Mouse (Mus musculus): ENCODE results near the gene Cyp2u1. TPM values are rescaled to one million over a fixed set of nuclear protein-coding genes. Genes with fewer than 3 reads are reported as not detected.
"Not testable (repeated sequence)": the region's sequence is repeated elsewhere in the genome, so short reads cannot be mapped to it uniquely, and the experiment has no call there.

Gene Cyp2u1
- polyA plus RNA-seq, 1 experiment from 2014 or later = 1.1 TPM

DNA sequence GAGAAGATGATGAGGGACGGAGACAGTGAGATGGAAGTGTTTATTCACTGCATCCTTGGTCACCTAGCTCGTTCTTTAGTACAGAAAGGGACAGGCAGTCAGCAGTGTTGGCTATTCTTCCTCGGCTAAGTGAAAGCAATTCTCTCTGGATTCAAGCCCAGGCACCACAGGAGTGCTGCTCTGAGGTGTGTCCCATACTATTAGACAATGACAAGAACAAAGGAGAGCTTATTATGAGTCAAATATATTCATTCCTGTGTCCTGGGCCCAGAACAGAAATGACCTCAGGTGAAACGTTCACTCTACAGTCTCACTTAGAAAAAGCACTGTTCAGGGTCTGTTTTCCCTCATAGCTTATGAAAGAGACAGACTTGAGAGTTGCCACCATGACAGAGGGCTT lies 36.3 kb upstream of the Cyp2u1 start:
- DNase-seq (ENCODE audit: low spot score) (no peak), ATAC-seq (ENCODE audit: insufficient number of reproducible peaks, low FRiP score, low TSS enrichment, low read depth) (no peak)
- no peak overlapping the region for H3K4me3 ChIP-seq (ENCODE audit: low read depth, low read length)
- H3K36me3 ChIP-seq (ENCODE audit: control insufficient read depth, insufficient read depth, low read length) = no peaks in the 10 kb centered on the region
- H3K9ac ChIP-seq (ENCODE audit: low read length) = no peak overlapping the region
- WGBS = 87% methylated on average over 4 of the region's 4 CpGs
- H3K4me1 ChIP-seq (ENCODE audit: control insufficient read depth, insufficient read depth, low read length) = peaks cover 23% of the 10 kb centered on the region
- H3K27me3 ChIP-seq (ENCODE audit: control insufficient read depth, insufficient read depth, low read length) = no peaks in the 10 kb centered on the region
- no peak overlapping the region for H3K4me2 ChIP-seq (ENCODE audit: low read depth, severe bottlenecking)
- H3K27ac ChIP-seq (replicated peaks; ENCODE audit: low read depth, low read length) = no peak overlapping the region
- H3K9me3 ChIP-seq (ENCODE audit: control insufficient read depth, low read length) = no peaks in the 10 kb centered on the region

GRCm38 (mm10) chr3:131337749-131338148 lies 34.7 kb upstream of the Cyp2u1 start:
- not testable (repeated sequence) for H3K9me3 ChIP-seq (ENCODE audit: control insufficient read depth, low read length); H3K36me3 ChIP-seq (ENCODE audit: control insufficient read depth, insufficient read depth, low read length); H3K27me3 ChIP-seq (ENCODE audit: control insufficient read depth, insufficient read depth, low read length); H3K9ac ChIP-seq (ENCODE audit: low read length); H3K27ac ChIP-seq (replicated peaks; ENCODE audit: low read depth, low read length); H3K4me2 ChIP-seq (ENCODE audit: low read depth, severe bottlenecking); ATAC-seq (ENCODE audit: insufficient number of reproducible peaks, low FRiP score, low TSS enrichment, low read depth); DNase-seq (ENCODE audit: low spot score); H3K4me3 ChIP-seq (ENCODE audit: low read depth, low read length)
- 100% methylated on average over 4 of the region's 7 CpGs for WGBS
- peaks cover 14% of the 10 kb centered on the region for H3K4me1 ChIP-seq (ENCODE audit: control insufficient read depth, insufficient read depth, low read length)

GRCm38 (mm10) chr3:131336629-131337028 lies 33.6 kb upstream of the Cyp2u1 start:
- Histone ChIP-seq H3K4me2 (ENCODE audit: low read depth, severe bottlenecking) (no peak overlapping the region), H3K27me3 (ENCODE audit: control insufficient read depth, insufficient read depth, low read length) (no peaks in the 10 kb centered on the region), H3K36me3 (ENCODE audit: control insufficient read depth, insufficient read depth, low read length) (no peaks in the 10 kb centered on the region), H3K9me3 (ENCODE audit: control insufficient read depth, low read length) (no peaks in the 10 kb centered on the region), H3K4me3 (ENCODE audit: low read depth, low read length) (no peak overlapping the region), H3K9ac (ENCODE audit: low read length) (no peak overlapping the region), H3K27ac (replicated peaks; ENCODE audit: low read depth, low read length) (no peak overlapping the region), H3K4me1 (ENCODE audit: control insufficient read depth, insufficient read depth, low read length) (peaks cover 14% of the 10 kb centered on the region)
- no peak for ATAC-seq (ENCODE audit: insufficient number of reproducible peaks, low FRiP score, low TSS enrichment, low read depth)
- DNase-seq (ENCODE audit: low spot score) = no peak
- WGBS = 55% methylated on average over 8 of the region's 8 CpGs

DNA sequence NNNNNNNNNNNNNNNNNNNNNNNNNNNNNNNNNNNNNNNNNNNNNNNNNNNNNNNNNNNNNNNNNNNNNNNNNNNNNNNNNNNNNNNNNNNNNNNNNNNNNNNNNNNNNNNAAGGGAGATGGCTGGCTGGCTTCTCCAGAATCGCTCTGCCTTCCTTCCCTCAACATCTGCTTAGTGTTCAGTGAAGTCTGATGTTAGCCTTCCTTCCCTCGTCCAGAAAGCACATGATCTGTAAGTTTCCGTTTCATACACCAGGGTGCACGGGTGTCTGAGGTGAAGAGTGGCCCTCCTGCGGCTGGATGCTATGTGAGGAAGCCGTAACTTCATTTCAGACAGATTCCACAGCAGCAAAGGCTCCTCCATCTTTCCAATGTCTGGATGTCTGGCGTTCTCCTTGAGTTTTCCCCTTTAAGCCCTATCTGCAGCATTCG lies 32.1 kb upstream of the Cyp2u1 start:
- no peak overlapping the region for H3K9ac ChIP-seq (ENCODE audit: low read length)
- ATAC-seq (ENCODE audit: insufficient number of reproducible peaks, low FRiP score, low TSS enrichment, low read depth) = no peak

DNA sequence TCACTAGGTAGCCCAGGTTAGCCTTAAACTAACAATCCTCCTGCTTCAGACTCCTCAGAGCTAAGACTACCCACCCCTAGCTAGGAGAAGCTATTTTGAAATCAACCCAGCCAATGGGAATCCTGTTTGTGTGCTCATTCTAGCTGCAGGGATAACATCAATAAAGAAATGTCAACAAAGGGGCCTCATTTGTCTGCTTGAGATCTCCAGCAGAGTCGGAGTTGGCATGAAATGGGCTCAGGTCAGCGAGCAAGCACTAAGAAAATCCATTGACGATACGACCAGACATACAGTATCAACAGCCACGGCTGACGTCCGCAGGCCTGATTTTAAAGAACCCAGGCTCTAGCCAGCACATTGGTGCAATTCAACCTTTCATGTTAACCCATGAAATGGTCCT lies 24.2 kb upstream of the Cyp2u1 start:
- Histone ChIP-seq H3K4me3 (ENCODE audit: low read depth, low read length) (no peak overlapping the region), H3K27me3 (ENCODE audit: control insufficient read depth, insufficient read depth, low read length) (no peaks in the 10 kb centered on the region), H3K9ac (ENCODE audit: low read length) (no peak overlapping the region), H3K9me3 (ENCODE audit: control insufficient read depth, low read length) (no peaks in the 10 kb centered on the region), H3K4me1 (ENCODE audit: control insufficient read depth, insufficient read depth, low read length) (no peaks in the 10 kb centered on the region), H3K27ac (replicated peaks; ENCODE audit: low read depth, low read length) (no peak overlapping the region), H3K36me3 (ENCODE audit: control insufficient read depth, insufficient read depth, low read length) (no peaks in the 10 kb centered on the region), H3K4me2 (ENCODE audit: low read depth, severe bottlenecking) (no peak overlapping the region)
- ATAC-seq (ENCODE audit: insufficient number of reproducible peaks, low FRiP score, low TSS enrichment, low read depth) = no peak
- no peak for DNase-seq (ENCODE audit: low spot score)
- 78% methylated on average over 7 of the region's 7 CpGs for WGBS

More for the DNA sequence above, 32.1 kb upstream of the Cyp2u1 start:
- peak overlapping the region; percentile 10; the same call in 1 of the 2 replicates for H3K4me2 ChIP-seq (ENCODE audit: low read depth, severe bottlenecking)
- H3K9me3 ChIP-seq (ENCODE audit: control insufficient read depth, low read length) = no peaks in the 10 kb centered on the region
- no peak overlapping the region for H3K27ac ChIP-seq (replicated peaks; ENCODE audit: low read depth, low read length)
- no peak for DNase-seq (ENCODE audit: low spot score)
- H3K4me3 ChIP-seq (ENCODE audit: low read depth, low read length) = no peak overlapping the region
- no peaks in the 10 kb centered on the region for H3K36me3 ChIP-seq (ENCODE audit: control insufficient read depth, insufficient read depth, low read length)
- no peaks in the 10 kb centered on the region for H3K27me3 ChIP-seq (ENCODE audit: control insufficient read depth, insufficient read depth, low read length)
- 52% methylated on average over 8 of the region's 8 CpGs for WGBS
- H3K4me1 ChIP-seq (ENCODE audit: control insufficient read depth, insufficient read depth, low read length) = peaks cover 14% of the 10 kb centered on the region

DNA sequence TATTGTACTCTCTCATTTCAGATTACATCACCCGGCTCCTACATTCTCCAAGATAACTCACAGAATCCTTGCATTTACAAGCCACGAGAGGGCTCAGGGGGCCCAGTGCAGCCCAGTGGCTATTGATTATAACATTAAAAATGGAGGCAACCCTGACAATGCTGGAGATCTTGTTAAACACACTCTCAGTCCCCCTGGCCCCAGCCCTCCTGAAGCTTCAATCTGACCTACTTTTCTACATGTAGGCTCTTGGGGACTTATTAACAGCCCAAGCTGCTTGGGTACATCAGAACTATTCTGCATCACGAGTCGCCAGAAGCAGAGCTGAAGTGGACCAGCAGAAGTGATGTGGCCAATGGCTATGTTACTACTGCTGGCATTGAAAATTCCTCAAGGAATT lies 23.6 kb upstream of the Cyp2u1 start:
- H3K9me3 ChIP-seq (ENCODE audit: control insufficient read depth, low read length) = no peaks in the 10 kb centered on the region
- no peaks in the 10 kb centered on the region for H3K36me3 ChIP-seq (ENCODE audit: control insufficient read depth, insufficient read depth, low read length)
- H3K27me3 ChIP-seq (ENCODE audit: control insufficient read depth, insufficient read depth, low read length) = no peaks in the 10 kb centered on the region
- no peak overlapping the region for H3K9ac ChIP-seq (ENCODE audit: low read length)
- DNase-seq (ENCODE audit: low spot score) = no peak
- H3K4me1 ChIP-seq (ENCODE audit: control insufficient read depth, insufficient read depth, low read length) = no peaks in the 10 kb centered on the region
- 87% methylated on average over 4 of the region's 4 CpGs for WGBS
- no peak overlapping the region for H3K4me2 ChIP-seq (ENCODE audit: low read depth, severe bottlenecking)
- H3K27ac ChIP-seq (replicated peaks; ENCODE audit: low read depth, low read length) = no peak overlapping the region
- H3K4me3 ChIP-seq (ENCODE audit: low read depth, low read length) = no peak overlapping the region
- ATAC-seq (ENCODE audit: insufficient number of reproducible peaks, low FRiP score, low TSS enrichment, low read depth) = no peak

DNA sequence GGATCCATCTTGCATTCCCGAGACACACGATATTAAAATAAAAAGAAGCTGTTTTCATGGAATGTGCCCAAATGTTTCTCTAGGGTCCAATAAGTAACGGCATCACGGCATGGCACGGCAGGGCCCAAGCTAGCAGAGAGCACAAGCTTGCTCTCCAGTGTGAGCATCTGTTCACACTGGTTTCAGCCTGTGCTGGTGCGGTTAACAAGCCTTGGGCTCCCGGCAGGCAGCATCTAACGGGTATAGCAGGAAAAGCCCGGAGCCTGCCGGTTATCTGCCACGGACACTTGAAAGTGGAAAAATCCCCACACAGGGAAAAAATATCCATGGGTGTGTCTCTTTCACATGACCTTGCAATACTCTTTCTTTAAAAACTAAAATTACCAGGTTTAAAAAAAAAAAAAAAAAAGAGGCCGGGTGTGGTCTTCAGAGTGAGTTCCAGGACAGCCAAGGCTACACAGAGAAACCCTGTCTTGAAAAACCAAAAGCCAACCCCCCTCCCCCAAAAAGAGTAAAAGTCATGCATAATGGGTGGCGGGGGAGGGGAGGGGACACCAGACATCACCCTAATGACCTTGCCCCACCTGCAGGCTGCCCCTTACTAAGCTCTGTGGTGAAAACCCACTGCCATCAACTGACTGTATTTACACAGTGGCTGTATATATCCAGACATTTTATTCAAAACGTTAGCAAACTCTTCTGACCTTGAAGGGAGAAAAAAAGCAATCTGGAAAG lies 19.2 kb upstream of the Cyp2u1 start:
- H3K4me1 ChIP-seq (ENCODE audit: control insufficient read depth, insufficient read depth, low read length) = 0 out of 2 replicates have a peak, but pooled peaks cover 4% of the 10 kb centered on the region
- no peak overlapping the region for H3K9ac ChIP-seq (ENCODE audit: low read length)
- H3K27ac ChIP-seq (replicated peaks; ENCODE audit: low read depth, low read length) = no peak overlapping the region
- H3K4me3 ChIP-seq (ENCODE audit: low read depth, low read length) = no peak overlapping the region
- no peaks in the 10 kb centered on the region for H3K27me3 ChIP-seq (ENCODE audit: control insufficient read depth, insufficient read depth, low read length)
- 61% methylated on average over 14 of the region's 14 CpGs for WGBS
- DNase-seq (ENCODE audit: low spot score) (no peak), ATAC-seq (ENCODE audit: insufficient number of reproducible peaks, low FRiP score, low TSS enrichment, low read depth) (no peak; the same call in 1 of the 2 replicates)
- no peak overlapping the region for H3K4me2 ChIP-seq (ENCODE audit: low read depth, severe bottlenecking)
- no peaks in the 10 kb centered on the region for H3K9me3 ChIP-seq (ENCODE audit: control insufficient read depth, low read length)
- no peaks in the 10 kb centered on the region for H3K36me3 ChIP-seq (ENCODE audit: control insufficient read depth, insufficient read depth, low read length)

DNA sequence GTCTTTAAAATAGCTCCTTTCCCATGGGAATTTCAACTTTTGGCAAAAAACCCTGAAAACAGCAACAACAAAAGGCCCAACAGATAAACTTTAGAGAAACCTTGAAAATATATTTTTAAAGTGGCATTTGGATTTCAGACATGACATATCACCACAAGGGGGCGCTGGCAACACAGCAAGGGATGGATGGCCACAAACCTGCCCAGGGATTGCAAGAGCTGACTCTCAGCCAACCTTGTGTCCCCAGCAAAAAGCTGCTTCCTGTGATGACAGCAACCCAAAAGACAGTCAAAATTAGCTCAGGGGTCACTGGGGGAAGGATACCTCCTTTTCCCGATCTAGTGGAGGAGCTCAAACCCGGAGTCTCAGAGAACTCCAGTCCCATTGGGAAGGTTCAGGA lies 17.2 kb upstream of the Cyp2u1 start:
- H3K9ac ChIP-seq (ENCODE audit: low read length) = no peak overlapping the region
- 8% methylated on average over 3 of the region's 3 CpGs for WGBS
- H3K4me2 ChIP-seq (ENCODE audit: low read depth, severe bottlenecking) = no peak overlapping the region

DNA sequence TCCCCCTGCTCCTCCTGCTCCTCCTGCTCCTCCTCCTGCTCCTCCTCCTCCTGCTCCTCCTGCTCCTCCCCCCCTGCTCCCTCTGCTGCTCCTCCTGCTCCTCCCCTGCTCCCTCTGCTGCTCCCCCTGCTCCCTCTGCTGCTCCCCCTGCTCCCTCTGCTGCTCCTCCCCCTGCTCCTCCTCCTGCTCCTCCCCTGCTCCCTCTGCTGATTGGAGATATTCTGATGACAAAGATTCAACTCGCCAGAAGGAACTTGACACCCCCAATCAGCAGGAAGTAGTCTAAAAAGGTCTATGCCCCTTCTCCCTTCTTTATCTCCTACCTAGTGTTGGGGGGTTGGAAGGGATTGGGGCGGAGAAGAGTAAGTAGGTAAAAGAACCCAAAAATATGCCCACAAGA lies 15.2 kb upstream of the Cyp2u1 start:
- 69% methylated on average over 2 of the region's 2 CpGs for WGBS
- no peak for ATAC-seq (ENCODE audit: insufficient number of reproducible peaks, low FRiP score, low TSS enrichment, low read depth)
- no peak overlapping the region for H3K4me2 ChIP-seq (ENCODE audit: low read depth, severe bottlenecking)

More for the DNA sequence above, 17.2 kb upstream of the Cyp2u1 start:
- H3K4me1 ChIP-seq (ENCODE audit: control insufficient read depth, insufficient read depth, low read length) = peaks cover 8% of the 10 kb centered on the region; the same call in 1 of the 2 replicates
- no peaks in the 10 kb centered on the region for H3K36me3 ChIP-seq (ENCODE audit: control insufficient read depth, insufficient read depth, low read length)
- DNase-seq (ENCODE audit: low spot score) = peak; percentile 92
- ATAC-seq (ENCODE audit: insufficient number of reproducible peaks, low FRiP score, low TSS enrichment, low read depth) = no peak
- no peak overlapping the region for H3K4me3 ChIP-seq (ENCODE audit: low read depth, low read length)
- H3K9me3 ChIP-seq (ENCODE audit: control insufficient read depth, low read length) = no peaks in the 10 kb centered on the region
- H3K27ac ChIP-seq (replicated peaks; ENCODE audit: low read depth, low read length) = no peak overlapping the region
- H3K27me3 ChIP-seq (ENCODE audit: control insufficient read depth, insufficient read depth, low read length) = no peaks in the 10 kb centered on the region

More for the DNA sequence above, 15.2 kb upstream of the Cyp2u1 start:
- Histone ChIP-seq H3K36me3 (ENCODE audit: control insufficient read depth, insufficient read depth, low read length) (no peaks in the 10 kb centered on the region), H3K27me3 (ENCODE audit: control insufficient read depth, insufficient read depth, low read length) (no peaks in the 10 kb centered on the region), H3K9ac (ENCODE audit: low read length) (no peak overlapping the region), H3K4me3 (ENCODE audit: low read depth, low read length) (no peak overlapping the region), H3K9me3 (ENCODE audit: control insufficient read depth, low read length) (no peaks in the 10 kb centered on the region), H3K4me1 (ENCODE audit: control insufficient read depth, insufficient read depth, low read length) (peaks cover 8% of the 10 kb centered on the region; the same call in 1 of the 2 replicates), H3K27ac (replicated peaks; ENCODE audit: low read depth, low read length) (no peak overlapping the region)
- no peak for DNase-seq (ENCODE audit: low spot score)

All from limb, embryonic 11.5 days (tissue).